Mouse (Mus musculus): Measurements from ENCODE around the gene Ptpn6.

GRCm38 (mm10) chr6:124720904-124721303 is 17.6 kb downstream of the Ptpn6 start:
- TF ChIP-seq EP300 (IDR thresholded peaks at IDR 0.05; ENCODE audit: low read depth) (no peak), CTCF (IDR thresholded peaks at IDR 0.05; ENCODE audit: low read depth) (no peak)

Measured in liver, embryonic 14.5 days (tissue).